Mouse (Mus musculus) CH12.LX (cell line): ENCODE data around the gene Stam. TPM values are rescaled to one million over a fixed set of nuclear protein-coding genes. Genes with fewer than 3 reads are reported as not detected.

ENCODE experiments used
- DNase-seq: peaks from one replicate; pipeline ENCODE4 v3.0.0-alpha.2; 2013; ENCODE audit errors: extremely low read depth
- H3K27ac ChIP-seq: 2 replicates; pipeline ENCODE4 v1.5.1; 2012; ENCODE audit warnings: low read depth, mild to moderate bottlenecking, control low read depth, moderate library complexity; ENCODE audit not compliant: insufficient read depth
- H3K27me3 ChIP-seq: replicated peaks from 2 replicates; pipeline ENCODE3; 2012; ENCODE audit warnings: inconsistent platforms
- H3K36me3 ChIP-seq, 2 experiments: replicated peaks in 1 of 2; 2 replicates each; pipeline versions ENCODE3 to v1.6.1; 2012; ENCODE audit warnings: inconsistent platforms in 1 of 2, low read length in 1 of 2, mild to moderate bottlenecking in 1 of 2, mixed read lengths in 1 of 2, moderate library complexity in 1 of 2; ENCODE audit not compliant: control insufficient read depth in 1 of 2, insufficient read depth in 1 of 2
- H3K4me1 ChIP-seq, 2 experiments: 2 replicates each; pipeline ENCODE4 v1.6.1; 2012; ENCODE audit warnings: inconsistent platforms in 1 of 2, moderate library complexity in 1 of 2; ENCODE audit not compliant: insufficient read depth in 2 of 2, control insufficient read depth in 1 of 2
- H3K4me2 ChIP-seq: 2 replicates; pipeline ENCODE4 v1.6.1; 2012; ENCODE audit warnings: low read depth, mild to moderate bottlenecking, control low read depth; ENCODE audit not compliant: poor library complexity, insufficient read depth, severe bottlenecking
- H3K4me3 ChIP-seq, 3 experiments: fragments of 150-350 bp in 1 of 3; sonication (generic) in 1 of 3; replicated peaks in 1 of 3; 2 replicates each; pipeline versions ENCODE3 to v1.5.1; 2011 to 2012; ENCODE audit warnings: low read depth in 2 of 3, low read length in 2 of 3, mild to moderate bottlenecking in 2 of 3, moderate library complexity in 2 of 3, control low read depth in 1 of 3, improper control_type of control experiment in 1 of 3, inconsistent platforms in 1 of 3, mixed read lengths in 1 of 3; ENCODE audit not compliant: poor library complexity in 1 of 3
- H3K79me2 ChIP-seq: replicated peaks from 2 replicates; pipeline ENCODE4 v1.6.1; 2012; ENCODE audit warnings: mild to moderate bottlenecking, moderate library complexity; ENCODE audit not compliant: control insufficient read depth, poor library complexity, insufficient read depth, severe bottlenecking; ENCODE audit errors: extremely low read depth
- H3K9ac ChIP-seq: 2 replicates; pipeline ENCODE4 v1.6.1; 2012; ENCODE audit warnings: low read depth, mild to moderate bottlenecking, control low read depth, moderate library complexity; ENCODE audit not compliant: insufficient read depth
- H3K9me3 ChIP-seq: replicated peaks from 2 replicates; pipeline ENCODE3; 2012; ENCODE audit warnings: low read length, inconsistent platforms, mixed read lengths
- BHLHE40 ChIP-seq: IDR thresholded peaks from 2 replicates; pipeline ENCODE4 v1.6.1; 2011; ENCODE audit warnings: mild to moderate bottlenecking, low read depth, low read length, improper control_type of control experiment
- CHD1 ChIP-seq: IDR thresholded peaks from 2 replicates; pipeline ENCODE4 v1.6.1; 2012; ENCODE audit warnings: low read depth, low read length, improper control_type of control experiment, inconsistent platforms
- CTCF ChIP-seq, 2 experiments: IDR thresholded peaks in 1 of 2; conservative IDR thresholded peaks in 1 of 2; 2 replicates each; pipeline ENCODE4 v1.5.1; 2011 to 2012; ENCODE audit warnings: low read depth in 2 of 2, low read length in 2 of 2, improper control_type of control experiment in 1 of 2, inconsistent platforms in 1 of 2, mild to moderate bottlenecking in 1 of 2, moderate library complexity in 1 of 2
- ELF1 ChIP-seq: IDR thresholded peaks from 2 replicates; pipeline ENCODE4 v1.6.1; 2014; ENCODE audit warnings: low read depth, mild to moderate bottlenecking, inconsistent platforms, low read length, improper control_type of control experiment
- HCFC1 ChIP-seq: IDR thresholded peaks from 2 replicates; pipeline ENCODE4 v1.6.1; 2012; ENCODE audit warnings: low read depth, mild to moderate bottlenecking, inconsistent platforms, low read length, improper control_type of control experiment
- IRF4 ChIP-seq: IDR thresholded peaks from 2 replicates; pipeline ENCODE4 v1.6.1; 2014; ENCODE audit warnings: low read depth, mild to moderate bottlenecking, inconsistent platforms, low read length, improper control_type of control experiment
- JUN ChIP-seq: IDR thresholded peaks from 2 replicates; pipeline ENCODE4 v1.6.1; 2011; ENCODE audit warnings: low read depth, mild to moderate bottlenecking, low read length, improper control_type of control experiment, moderate library complexity; ENCODE audit not compliant: insufficient read depth
- JUND ChIP-seq: conservative IDR thresholded peaks from 2 replicates; pipeline ENCODE4 v1.6.1; 2011; ENCODE audit warnings: low read depth, low read length, improper control_type of control experiment
- MAFK ChIP-seq: IDR thresholded peaks from 2 replicates; pipeline ENCODE4 v1.6.1; 2011; ENCODE audit warnings: low read length, improper control_type of control experiment; ENCODE audit not compliant: insufficient replicate concordance
- MAX ChIP-seq: IDR thresholded peaks from 2 replicates; pipeline ENCODE4 v1.6.1; 2011; ENCODE audit warnings: low read length, improper control_type of control experiment
- MXI1 ChIP-seq: IDR thresholded peaks from 2 replicates; pipeline ENCODE4 v1.6.1; 2011; ENCODE audit warnings: mild to moderate bottlenecking, low read depth, low read length, improper control_type of control experiment
- MYC ChIP-seq: IDR thresholded peaks from 2 replicates; pipeline ENCODE4 v1.6.1; 2011; ENCODE audit warnings: low read depth, mild to moderate bottlenecking, improper control_type of control experiment, low read length
- PAX5 ChIP-seq: IDR thresholded peaks from 2 replicates; pipeline ENCODE4 v1.6.1; 2012; ENCODE audit warnings: low read length, inconsistent platforms, mixed read lengths
- POLR2A ChIP-seq: IDR thresholded peaks from 2 replicates; pipeline ENCODE4 v1.6.1; 2011; ENCODE audit warnings: low read depth, mild to moderate bottlenecking, improper control_type of control experiment, low read length
- POLR2AphosphoS2 ChIP-seq: IDR thresholded peaks from 2 replicates; pipeline ENCODE4 v1.6.1; 2011; ENCODE audit warnings: low read depth, low read length, improper control_type of control experiment
- RAD21 ChIP-seq: IDR thresholded peaks from 2 replicates; pipeline ENCODE4 v1.6.1; 2011; ENCODE audit warnings: low read depth, mild to moderate bottlenecking, low read length, improper control_type of control experiment, moderate library complexity
- SIN3A ChIP-seq: IDR thresholded peaks from 2 replicates; pipeline ENCODE4 v1.6.1; 2012; ENCODE audit warnings: low read length, improper control_type of control experiment, inconsistent platforms
- SMC3 ChIP-seq: IDR thresholded peaks from 2 replicates; pipeline ENCODE4 v1.6.1; 2011; ENCODE audit warnings: low read depth, low read length, improper control_type of control experiment
- TBP ChIP-seq: conservative IDR thresholded peaks from 2 replicates; pipeline ENCODE4 v1.6.1; 2011; ENCODE audit warnings: low read depth, low read length, improper control_type of control experiment
- USF2 ChIP-seq: conservative IDR thresholded peaks from 2 replicates; pipeline ENCODE4 v1.6.1; 2011; ENCODE audit warnings: low read depth, low read length, improper control_type of control experiment
- ZC3H11A ChIP-seq: IDR thresholded peaks from 2 replicates; pipeline ENCODE4 v1.6.1; 2012; ENCODE audit warnings: low read depth, mild to moderate bottlenecking, inconsistent platforms, low read length, improper control_type of control experiment
- ZKSCAN1 ChIP-seq: IDR thresholded peaks from 2 replicates; pipeline ENCODE4 v1.6.1; 2012; ENCODE audit warnings: low read depth, inconsistent platforms, low read length, improper control_type of control experiment, borderline replicate concordance
- ZMIZ1 ChIP-seq: IDR thresholded peaks from 2 replicates; pipeline ENCODE4 v1.6.1; 2012; ENCODE audit warnings: low read depth, mild to moderate bottlenecking, inconsistent platforms, low read length, improper control_type of control experiment
- dilution Hi-C: fragments of 300-500 bp; cut with MboI; formaldehyde crosslinking; loops from 2 replicates; pipeline ENCODE4 v1.14.3; 2020; ENCODE audit warnings: low sequenced_read_pairs; ENCODE audit not compliant: extremely low pct_unique_long_range_greater_than_20kb, extremely low pct_ligation_motif_present
- in situ Hi-C: fragments of 300-500 bp; cut with MboI; formaldehyde crosslinking; loops from 3 replicates; pipeline ENCODE4 v1.14.3; 2019; ENCODE audit warnings: low sequenced_read_pairs, low pct_ligation_motif_present, low pct_unique_long_range_greater_than_20kb, mixed read lengths
- polyA plus RNA-seq: library from polyadenylated mRNA; unstranded; fragments of >175 nt; gene quantifications from 2 replicates; pipeline ENCODE4 v1.2.1, GENCODE M21; 2012; ENCODE audit warnings: low read depth; ENCODE audit not compliant: insufficient read length
- total RNA-seq, 2 experiments: library from RNA; depleted of rRNA; stranded (reverse); fragments of 300-350 nt in 1 of 2; fragments of >200 nt in 1 of 2; gene quantifications; 2 replicates each; pipeline ENCODE4 v1.2.3; 2012 to 2014

The Stam gene
- total and polyA plus RNA-seq, 3 experiments = 13.5 to 21.4 (median 15.1) TPM

DNA sequence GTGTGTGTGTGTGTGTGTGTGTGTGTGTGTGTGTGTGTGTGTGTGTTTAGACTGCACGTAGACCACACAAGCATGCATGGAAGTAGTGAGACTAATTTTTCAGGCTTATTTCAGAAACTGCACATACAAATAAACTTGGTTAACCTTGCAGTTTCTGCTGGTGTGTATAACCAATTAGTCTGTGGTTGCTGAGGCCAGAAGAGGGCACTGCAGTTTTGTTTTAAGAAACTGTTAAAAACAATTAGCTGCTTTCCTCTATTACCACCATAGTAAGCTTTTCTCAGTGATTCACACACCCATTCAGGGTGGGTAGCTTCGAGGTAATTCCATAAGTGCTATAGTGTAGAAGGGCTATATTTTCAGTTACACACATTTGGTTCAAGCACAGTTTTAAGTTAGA lies 76.9 kb downstream of the Stam start:
- H3K4me2 ChIP-seq = no peak overlapping the region
- H3K4me1 ChIP-seq = peaks cover 0 to 7% of the 10 kb centered on the region in 2 experiments; a peak in 1 of 4 replicates
- no peaks in the 10 kb centered on the region for H3K79me2 ChIP-seq
- no peak overlapping the region for H3K4me3 ChIP-seq
- in situ Hi-C loops = no loop called here
- TF ChIP-seq MYC = no peak
- no peak for TF ChIP-seq SIN3A
- no peak for TF ChIP-seq BHLHE40
- no peak for TF ChIP-seq ELF1
- TF ChIP-seq RAD21 = peak; percentile 35
- TF ChIP-seq MAFK = no peak
- TF ChIP-seq PAX5 = no peak
- no peak for TF ChIP-seq JUN
- TF ChIP-seq POLR2A = no peak
- no peak for TF ChIP-seq ZC3H11A
- TF ChIP-seq USF2 = no peak
- TF ChIP-seq ZKSCAN1 = no peak
- peak in 1 of 2 experiments; percentile 51; a peak in 2 of 4 replicates for TF ChIP-seq CTCF (conservative IDR thresholded peaks at IDR 0.05 in 1 of 2, IDR thresholded peaks at IDR 0.05 in 1 of 2; ENCODE audit: low read depth in 2 of 2, low read length in 2 of 2)
- peak; percentile 36 for TF ChIP-seq SMC3
- H3K27me3 ChIP-seq = no peaks in the 10 kb centered on the region
- DNase-seq = peak; percentile 6
- dilution Hi-C loops = no loop called here
- no peak overlapping the region for H3K9ac ChIP-seq
- H3K36me3 ChIP-seq = peaks cover 6 to 40% of the 10 kb centered on the region in 2 experiments
- no peak overlapping the region for H3K27ac ChIP-seq
- H3K9me3 ChIP-seq = no peaks in the 10 kb centered on the region

DNA sequence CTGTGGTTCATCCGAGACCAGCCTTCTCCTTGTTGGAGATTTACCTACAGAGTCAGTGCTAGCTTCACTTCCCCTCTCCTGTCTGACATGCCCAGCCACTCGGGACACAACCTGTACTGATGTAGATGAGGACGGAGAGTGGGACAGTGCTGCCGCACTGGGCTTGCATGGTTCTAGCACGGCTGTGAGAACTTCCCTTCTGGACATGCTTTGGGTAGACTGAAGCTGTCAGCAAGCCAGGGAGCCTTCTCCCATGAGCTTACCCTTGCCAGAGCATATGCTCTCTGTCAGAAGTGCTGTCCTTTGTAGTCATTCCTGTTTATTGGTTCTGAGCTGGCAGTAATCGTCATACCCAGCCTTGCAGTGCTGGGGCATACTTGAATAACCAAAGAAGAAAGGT lies 78.0 kb downstream of the Stam start:
- dilution Hi-C loops = no loop called here
- in situ Hi-C loops = no loop called here
- DNase-seq = no peak
- no peaks in the 10 kb centered on the region for H3K79me2 ChIP-seq
- no peaks in the 10 kb centered on the region for H3K27me3 ChIP-seq
- no peak overlapping the region for H3K9ac ChIP-seq
- no peak for TF ChIP-seq JUND
- TF ChIP-seq CHD1 = no peak
- TF ChIP-seq POLR2AphosphoS2 = no peak
- no peak for TF ChIP-seq IRF4
- TF ChIP-seq JUN = no peak
- TF ChIP-seq CTCF (conservative IDR thresholded peaks at IDR 0.05 in 1 of 2, IDR thresholded peaks at IDR 0.05 in 1 of 2; ENCODE audit: low read depth in 2 of 2, low read length in 2 of 2) = no peak
- TF ChIP-seq PAX5 = no peak
- no peak for TF ChIP-seq MYC
- TF ChIP-seq HCFC1 = no peak
- no peak for TF ChIP-seq USF2
- no peak for TF ChIP-seq TBP
- TF ChIP-seq MAX = no peak
- no peak for TF ChIP-seq MXI1
- no peak for TF ChIP-seq ZMIZ1
- TF ChIP-seq POLR2A = no peak
- no peak for TF ChIP-seq ZC3H11A
- H3K4me1 ChIP-seq = peaks cover 0 to 7% of the 10 kb centered on the region in 2 experiments; a peak in 1 of 4 replicates
- no peak overlapping the region for H3K27ac ChIP-seq
- H3K4me3 ChIP-seq = no peak overlapping the region
- H3K4me2 ChIP-seq = no peak overlapping the region
- peaks cover 2 to 35% of the 10 kb centered on the region in 2 experiments for H3K36me3 ChIP-seq
- H3K9me3 ChIP-seq = no peaks in the 10 kb centered on the region
